Mouse (Mus musculus) hindbrain, embryonic 12.5 days (tissue): Measurements from ENCODE around the gene Fras1. TPM values are rescaled to one million over a fixed set of nuclear protein-coding genes. Genes with fewer than 3 reads are reported as not detected.

Source experiments
- ATAC-seq: fragments of 200-750 bp; cut with Nextera tagmentation; 2 replicates; pipeline ENCODE4 v1.8.0; 2017; ENCODE audit warnings: moderate TSS enrichment; ENCODE audit not compliant: low FRiP score
- H3K27ac ChIP-seq: fragments of 300-500 bp; sonication (generic); 2 replicates; pipeline ENCODE4 v1.5.1; 2016; ENCODE audit warnings: mild to moderate bottlenecking
- H3K27me3 ChIP-seq: fragments of 300-500 bp; sonication (generic); 2 replicates; pipeline ENCODE4 v1.6.1; 2016; ENCODE audit warnings: mild to moderate bottlenecking
- H3K36me3 ChIP-seq: fragments of 300-500 bp; sonication (generic); 2 replicates; pipeline ENCODE4 v1.6.1; 2016; ENCODE audit warnings: mild to moderate bottlenecking
- H3K4me1 ChIP-seq: fragments of 300-500 bp; sonication (generic); 2 replicates; pipeline ENCODE4 v1.6.1; 2016
- H3K4me2 ChIP-seq: fragments of 300-500 bp; sonication (generic); replicated peaks from 2 replicates; pipeline ENCODE4 v1.6.1; 2016; ENCODE audit warnings: mild to moderate bottlenecking
- H3K4me3 ChIP-seq: fragments of 300-500 bp; sonication (generic); 2 replicates; pipeline ENCODE4 v1.5.1; 2016; ENCODE audit warnings: mild to moderate bottlenecking
- H3K9ac ChIP-seq: fragments of 300-500 bp; sonication (generic); 2 replicates; pipeline ENCODE4 v1.6.1; 2016; ENCODE audit warnings: mild to moderate bottlenecking, moderate library complexity
- H3K9me3 ChIP-seq: fragments of 300-500 bp; sonication (generic); replicated peaks from 2 replicates; pipeline ENCODE4 v1.6.1; 2016; ENCODE audit warnings: mild to moderate bottlenecking
- WGBS: fragments of 180-500 bp; shearing (Covaris S2); methylation state at CpG from one replicate; pipeline ENCODE4 v1.1.7; 2016; 5-methylcytosine and 5-hydroxymethylcytosine counted together
- polyA plus RNA-seq: library from polyadenylated mRNA; unstranded; fragments of >200 nt; fragmentation: Nextera tagmentation; extraction: Ambion mirVana; gene quantifications from 2 replicates; pipeline ENCODE4 v1.2.1, GENCODE M21; 2016

Gene Fras1
- polyA plus RNA-seq, 1 experiment from 2014 or later, result 13.4 TPM

DNA sequence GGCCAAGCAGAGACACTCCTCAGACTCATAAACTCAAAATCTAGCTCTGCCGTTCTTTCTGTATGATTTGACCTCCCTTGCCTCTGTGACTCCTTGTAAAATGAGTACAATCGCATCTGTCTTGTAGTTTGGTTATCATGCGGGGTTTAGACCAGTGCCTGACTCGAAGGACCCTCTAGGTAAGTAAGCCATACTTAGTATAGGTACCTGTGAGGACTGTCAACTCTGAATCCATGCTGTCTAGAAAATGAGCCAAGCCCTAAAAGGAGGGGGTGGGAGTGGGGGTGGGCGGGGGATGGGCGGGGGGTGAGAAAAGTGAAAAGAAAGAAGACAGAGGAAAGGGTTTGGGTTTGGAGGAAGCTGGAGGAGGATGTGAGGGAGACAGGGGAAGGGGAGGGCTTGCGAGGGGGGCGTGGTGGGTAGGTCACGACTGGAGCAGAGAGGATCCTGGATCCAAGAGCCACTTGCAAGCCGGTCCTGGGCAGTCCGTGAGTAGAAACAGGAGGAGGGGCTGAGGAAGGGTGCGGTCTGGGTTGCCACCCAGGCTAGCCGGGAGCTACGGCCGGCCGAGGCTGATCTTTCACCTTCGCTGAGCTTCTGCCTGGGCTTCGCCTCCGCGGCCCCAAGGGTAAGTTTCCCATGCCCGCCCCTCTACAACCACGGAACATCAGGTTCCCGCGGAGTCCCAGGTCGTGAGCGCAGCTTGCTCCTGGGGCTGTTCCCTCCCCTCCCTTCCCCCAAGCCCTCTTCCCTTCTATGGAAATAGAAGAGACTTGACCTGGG, 419.4 kb downstream of the Fras1 start, which contains the start of gene Anxa3:
TSS of gene Anxa3 (plus strand) at position 404 of the 783 bp plus-strand sequence.
- Histone ChIP-seq H3K4me1 (peaks cover 8% of the 10 kb centered on the region), H3K9ac (peak within 1 kb of the TSS; percentile 60), H3K36me3 (no peaks in the 10 kb centered on the region), H3K9me3 (no peaks in the 10 kb centered on the region), H3K4me3 (peak within 1 kb of the TSS; percentile 37), H3K4me2 (peak within 1 kb of the TSS; percentile 73), H3K27ac (no peak within 1 kb of the TSS), H3K27me3 (0 out of 2 replicates have a peak, but pooled peaks cover 3% of the 10 kb centered on the region)
- ATAC-seq, result peak; percentile 66
- WGBS, result 12% methylated on average over 25 of the region's 26 CpGs

- H3K9me3 ChIP-seq, result no peaks in the 10 kb centered on the region
- H3K4me3 ChIP-seq, result peak overlapping the region; percentile 37; the same call in 1 of the 2 replicates
- peak overlapping the region; percentile 73 for H3K4me2 ChIP-seq
- 0 out of 2 replicates have a peak, but pooled peaks cover 3% of the 10 kb centered on the region for H3K27me3 ChIP-seq
- H3K4me1 ChIP-seq, result peaks cover 8% of the 10 kb centered on the region
- no peaks in the 10 kb centered on the region for H3K36me3 ChIP-seq
- no peak for ATAC-seq
- H3K27ac ChIP-seq, result no peak overlapping the region
- 62% methylated on average over 10 of the region's 10 CpGs for WGBS
- H3K9ac ChIP-seq, result no peak overlapping the region
Observed at GRCm38 (mm10) chr5:96793953-96794635, 420.3 kb downstream of the Fras1 start.

DNA sequence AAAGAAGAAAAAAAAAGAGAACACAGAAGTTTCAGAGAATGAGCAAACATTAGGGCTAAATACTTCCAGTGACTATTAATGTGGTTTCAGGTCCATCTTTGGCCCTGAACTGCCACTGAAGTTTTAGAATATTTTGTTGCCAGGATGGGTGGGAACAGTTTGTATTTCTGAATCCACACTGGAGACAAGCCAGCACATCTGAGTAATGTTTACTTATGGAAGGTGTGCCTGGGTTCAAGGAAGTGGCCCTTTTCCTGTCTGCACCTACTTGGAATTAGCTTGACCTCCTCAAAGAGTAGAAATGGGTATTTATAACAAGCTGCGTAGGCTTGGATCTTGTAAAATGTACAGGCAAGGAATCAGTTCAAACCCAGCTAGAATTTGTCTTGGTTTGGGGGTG, 422.0 kb downstream of the Fras1 start:
- Histone ChIP-seq H3K9ac (no peak overlapping the region), H3K27me3 (0 out of 2 replicates have a peak, but pooled peaks cover 3% of the 10 kb centered on the region), H3K4me1 (peaks cover 8% of the 10 kb centered on the region), H3K9me3 (no peaks in the 10 kb centered on the region), H3K4me3 (no peak overlapping the region), H3K4me2 (no peak overlapping the region), H3K36me3 (no peaks in the 10 kb centered on the region), H3K27ac (no peak overlapping the region)
- WGBS, result 83% methylated on average over 1 of the region's 1 CpGs
- ATAC-seq, result no peak

DNA sequence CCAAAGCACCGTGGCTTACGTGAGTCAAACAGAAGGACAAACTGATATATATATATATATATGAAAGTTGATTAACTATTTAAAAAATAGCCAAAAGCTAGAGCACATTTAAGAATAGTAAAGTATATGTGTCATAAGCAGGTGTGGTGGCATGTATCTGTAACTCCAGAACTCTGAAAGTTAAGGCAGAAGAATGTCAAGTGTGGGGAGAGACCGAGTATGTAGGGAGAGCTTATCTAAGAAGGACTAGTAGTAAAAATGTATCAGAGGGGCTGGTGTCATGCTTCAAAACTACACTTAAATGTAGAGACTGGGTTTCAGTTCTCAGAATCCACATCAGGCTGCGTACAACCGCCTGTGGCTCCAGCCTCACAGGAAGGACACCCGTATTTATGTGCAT, 423.7 kb downstream of the Fras1 start:
- Histone ChIP-seq H3K27me3 (0 out of 2 replicates have a peak, but pooled peaks cover 3% of the 10 kb centered on the region), H3K9me3 (no peaks in the 10 kb centered on the region), H3K4me3 (no peak overlapping the region), H3K36me3 (no peaks in the 10 kb centered on the region), H3K4me1 (peaks cover 8% of the 10 kb centered on the region), H3K27ac (no peak overlapping the region), H3K9ac (no peak overlapping the region), H3K4me2 (no peak overlapping the region)
- WGBS, result 94% methylated on average over 6 of the region's 6 CpGs
- ATAC-seq, result no peak

DNA sequence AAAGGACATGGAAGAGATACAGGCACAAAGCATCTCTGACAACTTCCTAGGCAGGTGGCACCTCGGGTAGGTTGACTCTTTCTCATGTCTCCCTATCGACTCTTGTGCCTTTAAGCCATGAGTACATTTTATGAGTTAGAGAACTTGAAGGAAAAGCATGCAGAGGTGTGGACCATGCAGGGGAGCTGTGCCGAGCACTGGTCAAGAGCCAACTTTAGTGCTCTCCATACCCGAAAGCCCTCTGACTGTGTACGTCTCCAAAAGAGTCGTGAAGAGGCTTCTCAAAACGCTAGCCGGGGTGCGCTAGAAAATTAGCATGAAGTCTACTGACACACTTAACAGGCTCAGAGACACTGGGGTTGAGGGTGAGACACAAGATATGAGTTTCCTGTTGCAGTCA, 425.4 kb downstream of the Fras1 start:
- no peak for ATAC-seq
- 88% methylated on average over 9 of the region's 9 CpGs for WGBS
- Histone ChIP-seq H3K4me2 (no peak overlapping the region), H3K9me3 (no peaks in the 10 kb centered on the region), H3K4me3 (no peak overlapping the region), H3K27ac (no peak overlapping the region), H3K27me3 (no peaks in the 10 kb centered on the region), H3K36me3 (no peaks in the 10 kb centered on the region), H3K9ac (no peak overlapping the region), H3K4me1 (no peaks in the 10 kb centered on the region)

- Histone ChIP-seq H3K4me3 (no peak overlapping the region), H3K9me3 (no peaks in the 10 kb centered on the region), H3K36me3 (no peaks in the 10 kb centered on the region), H3K4me1 (no peaks in the 10 kb centered on the region), H3K4me2 (no peak overlapping the region), H3K27ac (no peak overlapping the region), H3K27me3 (no peaks in the 10 kb centered on the region), H3K9ac (no peak overlapping the region)
- WGBS, result 91% methylated on average over 9 of the region's 9 CpGs
- no peak for ATAC-seq
Observed at GRCm38 (mm10) chr5:96799969-96800368, 426.2 kb downstream of the Fras1 start.

GRCm38 (mm10) chr5:96802185-96802584, 428.4 kb downstream of the Fras1 start:
- Histone ChIP-seq H3K4me1 (no peaks in the 10 kb centered on the region), H3K36me3 (no peaks in the 10 kb centered on the region), H3K9ac (no peak overlapping the region), H3K27ac (no peak overlapping the region), H3K4me3 (no peak overlapping the region), H3K4me2 (no peak overlapping the region), H3K27me3 (no peaks in the 10 kb centered on the region), H3K9me3 (no peaks in the 10 kb centered on the region)
- ATAC-seq, result no peak
- WGBS, result 39% methylated on average over 7 of the region's 7 CpGs

DNA sequence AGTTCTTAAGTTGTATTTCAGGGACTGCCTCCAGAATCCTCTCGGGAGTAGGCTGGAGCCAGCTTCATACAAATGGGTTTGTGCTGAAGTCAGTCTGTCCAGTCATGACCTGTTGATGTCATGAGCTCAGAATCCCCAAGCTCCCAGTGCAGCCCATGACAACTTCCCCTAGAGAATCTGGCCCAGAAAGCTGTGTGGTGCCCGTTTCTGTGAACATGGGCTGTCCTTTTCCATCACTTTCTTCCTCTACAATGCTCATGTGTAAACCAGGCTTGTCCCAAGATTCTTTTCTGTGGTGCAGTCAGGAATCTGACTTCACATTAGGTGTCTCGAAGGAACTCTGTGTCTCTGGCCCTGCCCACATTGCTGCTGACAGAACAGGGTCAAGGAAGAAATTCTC, 429.3 kb downstream of the Fras1 start:
- no peaks in the 10 kb centered on the region for H3K36me3 ChIP-seq
- H3K4me1 ChIP-seq, result no peaks in the 10 kb centered on the region
- 51% methylated on average over 3 of the region's 3 CpGs for WGBS
- H3K27me3 ChIP-seq, result no peaks in the 10 kb centered on the region
- no peak overlapping the region for H3K4me3 ChIP-seq
- H3K27ac ChIP-seq, result no peak overlapping the region
- H3K9me3 ChIP-seq, result no peaks in the 10 kb centered on the region
- no peak overlapping the region for H3K4me2 ChIP-seq
- no peak overlapping the region for H3K9ac ChIP-seq
- no peak for ATAC-seq

DNA sequence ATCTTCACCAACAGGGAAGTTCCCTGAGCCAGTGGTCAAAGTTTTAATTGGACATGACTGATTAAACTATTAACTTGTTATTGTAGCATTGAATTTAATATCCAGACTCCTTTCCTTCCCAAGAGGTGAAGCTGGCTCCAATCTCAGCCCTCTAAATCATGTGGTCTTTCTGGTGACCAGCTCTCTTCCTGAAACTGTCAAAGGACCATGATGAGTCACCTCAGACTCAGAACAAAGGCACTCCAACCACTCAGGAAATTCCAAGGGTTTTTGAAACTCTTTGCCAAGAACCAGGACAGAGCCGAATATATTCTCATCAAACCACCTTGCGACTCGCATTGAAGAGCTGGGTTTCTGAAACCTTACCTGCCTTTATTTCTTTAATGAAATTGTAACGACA, 430.5 kb downstream of the Fras1 start:
- H3K4me2 ChIP-seq, result no peak overlapping the region
- no peaks in the 10 kb centered on the region for H3K27me3 ChIP-seq
- H3K9me3 ChIP-seq, result no peaks in the 10 kb centered on the region
- no peak for ATAC-seq
- 85% methylated on average over 4 of the region's 4 CpGs for WGBS
- no peaks in the 10 kb centered on the region for H3K36me3 ChIP-seq
- no peak overlapping the region for H3K4me3 ChIP-seq
- H3K27ac ChIP-seq, result no peak overlapping the region
- no peak overlapping the region for H3K9ac ChIP-seq
- no peaks in the 10 kb centered on the region for H3K4me1 ChIP-seq

DNA sequence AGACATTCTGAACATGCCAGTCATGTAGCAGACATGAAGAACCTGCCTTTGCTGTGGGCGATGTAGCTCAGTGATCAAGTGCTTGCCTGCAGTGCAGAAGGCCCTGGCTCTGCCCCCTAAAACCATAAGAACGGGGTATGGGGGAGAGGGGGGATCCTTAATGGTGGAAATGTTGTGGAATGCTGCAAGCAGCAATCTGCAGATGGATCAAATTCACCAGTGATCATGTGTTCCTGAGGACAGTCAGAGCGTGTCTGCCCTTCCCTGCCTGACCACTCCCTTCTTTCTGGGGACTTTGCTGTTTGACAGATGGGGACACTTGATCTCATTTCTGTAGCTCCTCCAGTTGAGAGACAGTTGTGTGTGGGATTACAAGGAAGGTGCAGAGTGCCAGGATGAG, 431.1 kb downstream of the Fras1 start:
- 73% methylated on average over 3 of the region's 3 CpGs for WGBS
- H3K4me3 ChIP-seq, result no peak overlapping the region

DNA sequence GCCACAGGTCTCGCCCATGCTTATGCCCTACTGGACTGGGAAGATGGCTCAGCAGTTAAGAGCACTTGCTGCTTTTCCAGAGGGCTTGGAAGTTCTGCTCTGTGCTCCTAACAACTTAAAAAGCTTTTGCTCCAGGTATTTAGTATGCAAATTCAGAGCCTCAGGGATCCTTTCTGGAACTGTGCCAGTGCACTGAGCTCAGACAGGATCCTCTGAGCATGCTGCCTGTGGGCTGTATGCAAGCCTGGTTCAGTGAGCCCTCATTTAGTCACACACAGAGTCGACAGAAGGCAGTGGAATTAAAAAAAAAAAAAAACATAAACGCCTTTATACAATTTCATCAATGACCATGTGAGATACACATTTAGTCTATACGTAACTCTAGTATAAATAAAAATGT, 436.9 kb downstream of the Fras1 start:
- no peaks in the 10 kb centered on the region for H3K27me3 ChIP-seq
- no peaks in the 10 kb centered on the region for H3K36me3 ChIP-seq
- H3K4me2 ChIP-seq, result no peak overlapping the region
- 77% methylated on average over 4 of the region's 4 CpGs for WGBS
- H3K4me3 ChIP-seq, result no peak overlapping the region
- no peaks in the 10 kb centered on the region for H3K4me1 ChIP-seq
- H3K9ac ChIP-seq, result no peak overlapping the region
- no peaks in the 10 kb centered on the region for H3K9me3 ChIP-seq
- ATAC-seq, result no peak
- no peak overlapping the region for H3K27ac ChIP-seq

More for the DNA sequence above, 431.1 kb downstream of the Fras1 start:
- no peak for ATAC-seq
- Histone ChIP-seq H3K4me2 (no peak overlapping the region), H3K27me3 (no peaks in the 10 kb centered on the region), H3K9ac (no peak overlapping the region), H3K36me3 (no peaks in the 10 kb centered on the region), H3K27ac (no peak overlapping the region), H3K9me3 (no peaks in the 10 kb centered on the region), H3K4me1 (no peaks in the 10 kb centered on the region)

DNA sequence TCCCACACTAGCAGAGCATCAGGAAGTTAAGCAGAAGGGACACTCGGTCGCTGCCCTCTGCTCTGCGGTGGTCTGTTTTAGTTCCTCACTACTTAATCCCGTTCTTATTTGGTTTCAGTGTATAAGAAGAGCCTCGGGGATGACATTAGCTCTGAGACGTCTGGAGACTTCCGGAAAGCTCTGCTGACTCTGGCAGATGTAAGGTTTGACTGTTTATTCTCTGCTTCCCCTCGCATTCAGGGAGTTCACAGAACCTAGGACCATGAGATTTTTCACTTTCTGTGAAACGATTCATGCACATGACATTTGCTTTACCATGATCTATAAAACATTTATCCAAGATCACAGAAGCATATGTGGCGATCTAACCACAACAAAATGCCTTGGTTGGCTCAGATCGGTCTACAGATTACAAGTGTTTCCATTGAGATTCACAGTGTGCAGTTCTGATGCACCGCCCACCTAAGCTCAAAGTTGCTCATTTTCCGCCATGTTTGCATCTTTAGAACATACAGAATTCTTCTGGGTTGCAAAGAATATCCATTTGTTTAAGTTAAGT, 451.1 kb downstream of the Fras1 start:
- Histone ChIP-seq H3K4me1 (no peaks in the 10 kb centered on the region), H3K36me3 (no peaks in the 10 kb centered on the region), H3K27ac (no peak overlapping the region), H3K4me2 (no peak overlapping the region), H3K9me3 (no peaks in the 10 kb centered on the region), H3K9ac (no peak overlapping the region), H3K27me3 (no peaks in the 10 kb centered on the region), H3K4me3 (no peak overlapping the region)
- no peak for ATAC-seq
- WGBS, result 92% methylated on average over 13 of the region's 13 CpGs
